Mouse (Mus musculus) myocyte (in vitro differentiated cells): ENCODE results near the gene Pcdh7.

Experiments
- CEBPB ChIP-seq: IDR thresholded peaks from 2 replicates; pipeline ENCODE4 v1.6.1; 2011; ENCODE audit warnings: mild to moderate bottlenecking, moderate library complexity; ENCODE audit not compliant: poor library complexity, insufficient read depth, severe bottlenecking
- E2F4 ChIP-seq: IDR thresholded peaks from one replicate; pipeline ENCODE4 v1.6.1; 2011; ENCODE audit warnings: mild to moderate bottlenecking, control low read depth, moderate library complexity; ENCODE audit not compliant: insufficient read depth
- MYOD1 ChIP-seq, 3 experiments: IDR thresholded peaks; one replicate each; pipeline ENCODE4 v1.6.1; 2011; ENCODE audit warnings: control low read depth in 2 of 3, low read depth in 2 of 3, mild to moderate bottlenecking in 2 of 3, moderate library complexity in 1 of 3; ENCODE audit not compliant: insufficient read length in 2 of 3, control insufficient read depth in 1 of 3
- MYOG ChIP-seq, 3 experiments: IDR thresholded peaks; one replicate each; pipeline ENCODE4 v1.6.1; 2011; ENCODE audit warnings: control low read depth in 2 of 3, low read depth in 2 of 3, mild to moderate bottlenecking in 2 of 3; ENCODE audit not compliant: insufficient read length in 2 of 3, control insufficient read depth in 1 of 3, insufficient read depth in 1 of 3
- POLR2A ChIP-seq: IDR thresholded peaks from one replicate; pipeline ENCODE4 v1.6.1; 2011; ENCODE audit warnings: low read depth, mild to moderate bottlenecking, control low read depth, moderate library complexity; ENCODE audit not compliant: insufficient read length
- POLR2AphosphoS2 ChIP-seq: IDR thresholded peaks from one replicate; pipeline ENCODE4 v1.6.1; 2011; ENCODE audit warnings: low read depth, control low read depth; ENCODE audit not compliant: insufficient read length

GRCm38 (mm10) chr5:57819788-57820187 is 102.0 kb downstream of the Pcdh7 start:
- no peak for TF ChIP-seq POLR2AphosphoS2
- TF ChIP-seq E2F4 = no peak
- TF ChIP-seq POLR2A = no peak
- TF ChIP-seq MYOG (IDR thresholded peaks at IDR 0.05; ENCODE audit: control insufficient read depth in 1 of 3, insufficient read depth in 1 of 3, insufficient read length in 2 of 3, low read depth in 2 of 3) = no peak
- TF ChIP-seq MYOD1 (IDR thresholded peaks at IDR 0.05; ENCODE audit: control insufficient read depth in 1 of 3, insufficient read length in 2 of 3, low read depth in 2 of 3) = no peak
- TF ChIP-seq CEBPB = no peak
